In the genomic region with DNA sequence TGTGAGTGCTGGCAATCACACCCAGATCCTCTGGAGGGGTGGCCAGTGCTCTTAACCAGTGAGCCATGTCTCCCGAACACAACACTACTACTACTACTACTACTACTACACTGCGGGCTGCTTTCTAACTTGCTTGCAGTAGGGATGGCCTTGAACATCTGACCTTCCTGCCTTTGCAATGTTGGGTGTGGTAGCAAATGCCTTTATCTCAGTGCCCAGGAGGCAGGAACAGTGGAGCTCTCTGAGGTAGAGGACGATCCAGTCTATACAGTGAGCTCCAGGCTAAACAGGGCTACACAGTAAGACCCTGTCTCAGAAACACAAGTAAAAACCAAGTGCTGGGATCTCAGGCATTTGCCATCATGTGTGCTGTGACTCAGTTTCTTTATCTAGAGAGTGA, we compare ENCODE assay signal across 17 mouse cellular contexts. TPM values are rescaled to one million over a fixed set of nuclear protein-coding genes. Genes with fewer than 3 reads are reported as not detected.
DNase-seq lines count a peak whose midpoint lies in the region; ATAC-seq and TF ChIP-seq lines count a peak whose summit lies in the region.
"Had no signal": no experiment of that assay in that cellular context is flagged by ENCODE, and none has a peak within 500 bp of the region (broad histone marks: within the 10 kb centered on the region; RNA-seq: fewer than 3 reads in every experiment).

No protein-coding gene starts in this region.

- WGBS in stomach, embryonic 15.5 days = 85% methylated on average over 3 of the region's 3 CpGs
- 83% methylated on average over 3 of the region's 3 CpGs for WGBS in stomach, postnatal 0 days
- 27% methylated on average over 3 of the region's 3 CpGs for WGBS in liver, embryonic 16.5 days (ENCODE audit: insufficient replicate concordance)

- DNase-seq in stomach, postnatal 0 days (ENCODE audit: low spot score) = no peak
- no peak for DNase-seq in T-cell, adult 2 months (ENCODE audit: low spot score)
- DNase-seq in frontal cortex, postnatal 10 days (ENCODE audit: low spot score in 2 of 2) = no peak
- DNase-seq: adrenal gland, postnatal 10 days; cerebellum, adult 8-10 months; heart, postnatal 4 days; kidney, adult 9 months; kidney, postnatal 36 days; thymus, postnatal 4 days had no signal

- no peak overlapping the region for H3K9ac ChIP-seq in stomach, embryonic 15.5 days
- no peak overlapping the region for H3K9ac ChIP-seq in stomach, postnatal 0 days (ENCODE audit: low read length)
- no peak overlapping the region for H3K9ac ChIP-seq in liver, embryonic 16.5 days (ENCODE audit: low read depth, low read length)
- H3K9ac ChIP-seq: embryonic facial prominence, embryonic 15.5 days; forebrain, embryonic 13.5 days; heart, embryonic 13.5 days had no signal

- no peak overlapping the region for H3K4me2 ChIP-seq in stomach, embryonic 15.5 days
- no peak overlapping the region for H3K4me2 ChIP-seq in stomach, postnatal 0 days (replicated peaks; ENCODE audit: low read depth)
- H3K4me2 ChIP-seq in liver, embryonic 16.5 days (ENCODE audit: low read depth, low read length) = peak overlapping the region; percentile 4; the same call in 1 of the 2 replicates
- H3K4me2 ChIP-seq: embryonic facial prominence, embryonic 15.5 days; forebrain, embryonic 13.5 days; heart, embryonic 13.5 days had no signal

- no peaks in the 10 kb centered on the region for H3K4me1 ChIP-seq in stomach, embryonic 15.5 days
- H3K4me1 ChIP-seq in stomach, postnatal 0 days (replicated peaks; ENCODE audit: control insufficient read depth, insufficient read depth) = no peaks in the 10 kb centered on the region
- peaks cover 36% of the 10 kb centered on the region for H3K4me1 ChIP-seq in erythroblast, embryonic 14.5 days (ENCODE audit: control insufficient read depth)
- peaks cover 14% of the 10 kb centered on the region for H3K4me1 ChIP-seq in liver, embryonic 16.5 days (ENCODE audit: control insufficient read depth, low read depth, low read length)
- H3K4me1 ChIP-seq: embryonic facial prominence, embryonic 15.5 days; forebrain, embryonic 13.5 days; heart, embryonic 13.5 days had no signal

- H3K36me3 ChIP-seq in stomach, embryonic 15.5 days = peaks cover 14% of the 10 kb centered on the region; the same call in 1 of the 2 replicates
- no peaks in the 10 kb centered on the region for H3K36me3 ChIP-seq in stomach, postnatal 0 days (ENCODE audit: control insufficient read depth, insufficient read depth, low read length)
- peaks cover 98% of the 10 kb centered on the region for H3K36me3 ChIP-seq in erythroblast, embryonic 14.5 days (ENCODE audit: control insufficient read depth)
- H3K36me3 ChIP-seq in liver, embryonic 16.5 days (ENCODE audit: control insufficient read depth, insufficient read depth) = peaks cover 43% of the 10 kb centered on the region

- no peak overlapping the region for H3K27ac ChIP-seq in stomach, embryonic 15.5 days
- no peak overlapping the region for H3K27ac ChIP-seq in stomach, postnatal 0 days (replicated peaks)
- no peak overlapping the region for H3K27ac ChIP-seq in liver, embryonic 16.5 days (ENCODE audit: low read length)
- H3K27ac ChIP-seq: embryonic facial prominence, embryonic 15.5 days; forebrain, embryonic 13.5 days; heart, embryonic 13.5 days had no signal

- TF ChIP-seq CTCF in stomach, postnatal 0 days (IDR thresholded peaks at IDR 0.05; ENCODE audit: low read depth) = no peak

- no peak for TF ChIP-seq EP300 in stomach, postnatal 0 days (optimal IDR thresholded peaks at IDR 0.05)

- no peaks in the 10 kb centered on the region for H3K9me3 ChIP-seq in stomach, embryonic 15.5 days
- no peaks in the 10 kb centered on the region for H3K9me3 ChIP-seq in stomach, postnatal 0 days (ENCODE audit: control insufficient read depth, low read length)
- H3K9me3 ChIP-seq in erythroblast, embryonic 14.5 days (ENCODE audit: control insufficient read depth, low read length) = no peaks in the 10 kb centered on the region
- H3K9me3 ChIP-seq in liver, embryonic 16.5 days (replicated peaks; ENCODE audit: control insufficient read depth, low read length) = no peaks in the 10 kb centered on the region
- H3K9me3 ChIP-seq: embryonic facial prominence, embryonic 15.5 days; forebrain, embryonic 13.5 days; heart, embryonic 13.5 days had no signal

- no peak overlapping the region for H3K4me3 ChIP-seq in stomach, embryonic 15.5 days (replicated peaks)
- H3K4me3 ChIP-seq in stomach, postnatal 0 days (ENCODE audit: low read depth, low read length) = no peak overlapping the region
- H3K4me3 ChIP-seq in erythroblast, embryonic 14.5 days (replicated peaks) = peak overlapping the region; percentile 17
- no peak overlapping the region for H3K4me3 ChIP-seq in liver, embryonic 16.5 days (ENCODE audit: low read depth, low read length)
- H3K4me3 ChIP-seq: embryonic facial prominence, embryonic 15.5 days; forebrain, embryonic 13.5 days; heart, embryonic 13.5 days had no signal

- ATAC-seq in stomach, embryonic 15.5 days (ENCODE audit: insufficient read depth, low FRiP score, low read depth) = peak; percentile 50; the same call in 1 of the 2 replicates
- no peak for ATAC-seq in stomach, postnatal 0 days (ENCODE audit: low FRiP score, low TSS enrichment)
- ATAC-seq in liver, embryonic 16.5 days (ENCODE audit: low read depth) = peak; percentile 94
- no peak for ATAC-seq in monocyte, adult 5-6 weeks (replicated peaks; ENCODE audit: insufficient number of reproducible peaks, low FRiP score, low TSS enrichment, poor library complexity, severe bottlenecking)
- ATAC-seq: forebrain, embryonic 13.5 days; lung, postnatal 0 days had no signal

- H3K27me3 ChIP-seq in stomach, embryonic 15.5 days (replicated peaks) = no peaks in the 10 kb centered on the region
- no peaks in the 10 kb centered on the region for H3K27me3 ChIP-seq in stomach, postnatal 0 days (ENCODE audit: control insufficient read depth, insufficient read depth, low read length)
- no peaks in the 10 kb centered on the region for H3K27me3 ChIP-seq in erythroblast, embryonic 14.5 days (ENCODE audit: control insufficient read depth)
- H3K27me3 ChIP-seq in liver, embryonic 16.5 days (ENCODE audit: control insufficient read depth, insufficient read depth, low read depth, low read length) = no peaks in the 10 kb centered on the region
- H3K27me3 ChIP-seq: embryonic facial prominence, embryonic 15.5 days; forebrain, embryonic 13.5 days; heart, embryonic 13.5 days had no signal

RNA-seq across cellular contexts. Expression of gene Blm, which starts 43.8 kb away (rescaled TPM):
- 18.5 and 21.6 TPM in 2 replicates for polyA plus RNA-seq in stomach, embryonic 15.5 days (2015; fragmentation: Nextera tagmentation; extraction: Ambion mirVana)
- 3.2 TPM in 2 replicates for polyA plus RNA-seq in stomach, postnatal 0 days (2015; fragmentation: Nextera tagmentation; extraction: Ambion mirVana)
- 24.6 and 27.8 TPM in 2 replicates for polyA plus RNA-seq in erythroblast, embryonic 14.5 days (2012)
- 24.2 and 25.9 TPM in 2 replicates for polyA plus RNA-seq in liver, embryonic 16.5 days (2015; fragmentation: Nextera tagmentation; extraction: Ambion mirVana)
- 14.3 to 17.8 TPM (median 14.4 TPM) in 3 replicates for total RNA-seq in monocyte, adult 5-6 weeks (2017)

Comparison
In these comparisons a context has a peak if more than half of its experiments do, and no peak if none do; other contexts are left out.
1. ATAC-seq: peak in stomach, embryonic 15.5 days (single experiment) and liver, embryonic 16.5 days (single experiment); none in stomach, postnatal 0 days (single experiment) and monocyte, adult 5-6 weeks (single experiment).